Mouse (Mus musculus) CH12F3 (cell line): ENCODE results near the gene Klrg1.

Experiments
- in situ Hi-C: fragments of 300-500 bp; cut with MboI; formaldehyde crosslinking; loops from 2 replicates; pipeline ENCODE4 v1.14.3; 2020; ENCODE audit warnings: low sequenced_read_pairs

The Klrg1 gene

DNA sequence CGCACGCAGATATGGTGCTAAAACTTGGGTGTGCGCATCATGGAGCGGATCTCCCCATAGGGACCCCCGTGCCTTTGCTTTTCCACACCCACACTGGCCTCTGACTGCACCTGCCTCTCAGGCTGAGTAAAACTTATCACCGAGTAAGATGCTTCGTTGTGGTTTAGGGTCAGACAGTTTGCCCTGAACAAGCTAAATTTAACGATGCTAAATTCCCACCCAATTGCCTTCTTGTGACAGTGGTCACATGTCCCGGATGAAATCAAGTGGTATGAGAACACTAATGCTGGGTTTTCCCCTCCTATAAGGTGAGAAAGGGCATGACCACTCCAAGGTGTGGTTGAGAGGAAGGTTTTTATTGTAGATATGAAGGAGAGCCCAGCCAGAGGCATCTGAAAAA is 11.1 kb upstream of the Klrg1 start:
- in situ Hi-C loops = no loop called here

DNA sequence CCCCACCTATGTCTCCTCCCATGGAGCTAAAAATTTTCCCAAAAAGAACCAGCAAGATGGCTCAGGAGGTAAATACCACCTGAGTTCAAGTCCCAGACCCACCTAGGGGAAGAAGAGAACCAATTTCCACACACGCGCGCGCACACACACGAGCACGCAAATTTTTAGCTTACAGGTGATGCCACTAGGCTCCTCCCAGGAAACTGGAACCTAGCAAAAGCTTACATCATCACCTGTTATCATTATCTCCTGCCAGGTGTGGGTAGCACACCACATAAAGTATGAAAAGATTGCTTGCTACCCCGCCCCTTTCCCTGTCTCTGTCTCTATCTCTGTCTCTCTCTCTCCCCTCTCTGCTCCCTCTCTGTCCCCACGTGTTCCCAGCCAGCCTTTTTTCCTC is 10.4 kb upstream of the Klrg1 start:
- in situ Hi-C loops = no loop called here

DNA sequence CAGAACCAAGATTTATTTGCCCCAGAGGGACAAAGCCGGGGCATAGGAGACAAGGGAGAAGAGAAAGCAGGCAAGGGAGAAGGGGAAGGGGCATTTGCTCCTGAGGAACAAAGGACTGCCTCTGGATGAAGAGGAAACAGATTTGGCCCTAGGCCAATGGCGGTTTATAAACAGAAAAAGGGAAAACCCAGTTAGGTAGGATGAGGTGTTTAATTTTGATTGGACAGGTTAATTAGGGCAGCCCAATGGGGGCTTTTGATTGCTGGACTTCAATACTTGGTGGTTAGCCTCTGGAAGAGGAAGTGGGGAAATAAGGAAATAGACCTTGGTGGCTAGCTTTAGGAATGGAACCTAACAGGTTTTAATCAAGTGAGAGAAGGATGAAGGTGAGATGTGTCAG is 9.5 kb upstream of the Klrg1 start:
- in situ Hi-C loops = no loop called here

DNA sequence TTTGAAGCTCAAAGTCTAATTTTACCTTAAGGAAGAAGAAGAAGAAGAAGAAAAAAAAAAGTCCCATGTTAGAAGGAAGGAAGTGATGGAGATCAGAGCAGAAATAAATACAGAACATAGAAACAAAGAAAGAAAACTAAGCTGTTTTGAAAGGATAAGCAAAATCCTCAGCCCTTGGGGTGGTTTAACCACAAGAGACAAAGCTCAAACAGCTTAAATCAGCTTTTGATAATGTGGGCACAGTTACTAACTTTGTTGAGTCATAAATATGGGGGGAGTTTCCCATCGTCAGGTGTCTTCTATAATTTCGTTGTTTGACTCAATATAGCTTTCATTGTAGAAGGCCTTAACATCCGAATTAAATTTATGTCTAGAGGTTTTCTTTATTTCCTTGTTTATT is 9.1 kb upstream of the Klrg1 start:
- in situ Hi-C loops = no loop called here

DNA sequence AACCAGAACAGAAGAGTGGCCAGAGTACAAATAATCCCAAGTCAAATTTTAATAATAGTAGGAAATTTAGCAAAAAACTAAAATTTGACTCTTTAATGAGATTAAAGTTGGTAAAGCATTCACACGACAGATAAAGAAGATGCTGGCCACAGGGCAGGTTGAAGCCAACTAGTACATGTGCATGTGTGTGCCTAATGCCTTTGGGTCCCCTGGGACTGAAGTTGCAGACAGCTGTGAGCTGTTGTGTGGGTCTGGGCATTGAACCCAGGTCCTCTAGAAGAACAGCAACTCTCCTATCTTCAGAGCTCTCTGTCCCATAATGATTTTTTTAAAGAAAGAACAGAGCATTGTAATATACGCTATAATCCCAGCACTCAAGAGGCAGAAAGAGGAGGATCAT is 8.6 kb upstream of the Klrg1 start:
- in situ Hi-C loops = no loop called here

DNA sequence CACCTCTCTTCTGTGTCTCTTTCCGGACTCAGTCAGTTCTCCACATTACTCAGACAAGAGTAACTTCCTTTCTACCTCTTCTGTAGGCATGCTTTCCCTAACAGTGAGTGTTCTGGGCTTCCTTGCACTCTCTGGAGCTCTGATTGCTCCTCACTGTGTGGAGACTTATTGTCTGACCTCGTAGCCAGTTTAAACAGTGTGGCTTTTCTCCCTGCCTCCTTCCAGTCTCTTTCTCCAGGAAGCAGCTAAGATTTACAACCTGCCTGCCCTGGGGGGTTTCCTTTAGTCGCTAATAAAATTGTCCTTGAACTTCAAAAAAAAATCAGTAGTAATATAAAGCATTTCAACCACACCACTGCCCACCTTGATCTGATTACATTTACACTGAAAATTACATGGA is 7.6 kb upstream of the Klrg1 start:
- in situ Hi-C loops = no loop called here

DNA sequence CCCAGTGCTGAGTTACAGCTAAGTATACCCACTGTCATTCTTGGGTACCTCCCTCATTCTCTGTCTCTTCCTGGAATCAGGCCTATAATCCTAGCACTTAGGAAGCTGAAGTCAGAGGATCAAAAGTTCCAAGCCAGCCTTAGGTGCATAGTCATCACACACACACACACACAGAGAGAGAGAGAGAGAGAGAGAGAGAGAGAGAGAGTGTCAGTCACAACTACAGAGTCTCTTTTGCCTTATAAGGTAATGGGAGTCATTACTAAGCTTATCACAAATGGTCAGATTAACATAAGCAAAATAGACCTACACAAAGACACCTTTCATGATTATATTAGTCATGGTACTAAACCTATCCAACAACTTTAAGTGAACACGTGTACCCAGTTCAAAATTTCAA is 6.6 kb upstream of the Klrg1 start:
- in situ Hi-C loops = no loop called here

DNA sequence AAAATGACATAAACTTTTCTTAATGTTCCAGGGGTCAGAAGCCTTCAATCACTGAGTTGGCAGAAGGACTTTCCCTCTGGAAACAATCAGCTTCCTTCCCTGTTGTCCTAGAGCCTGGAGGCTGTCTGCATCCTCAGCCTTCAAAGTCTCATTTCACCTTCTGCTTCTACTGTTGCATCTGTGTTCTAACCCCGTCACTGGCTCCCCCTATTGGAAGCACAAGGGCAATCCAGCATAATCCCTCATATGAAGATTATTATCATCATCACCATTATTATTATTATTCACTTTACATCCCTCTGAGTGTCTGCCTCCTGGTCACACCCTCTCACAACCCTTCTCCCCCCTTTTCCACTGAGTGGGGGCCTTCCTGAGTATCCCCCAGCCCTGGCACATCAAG is 5.6 kb upstream of the Klrg1 start:
- in situ Hi-C loops = no loop called here

DNA sequence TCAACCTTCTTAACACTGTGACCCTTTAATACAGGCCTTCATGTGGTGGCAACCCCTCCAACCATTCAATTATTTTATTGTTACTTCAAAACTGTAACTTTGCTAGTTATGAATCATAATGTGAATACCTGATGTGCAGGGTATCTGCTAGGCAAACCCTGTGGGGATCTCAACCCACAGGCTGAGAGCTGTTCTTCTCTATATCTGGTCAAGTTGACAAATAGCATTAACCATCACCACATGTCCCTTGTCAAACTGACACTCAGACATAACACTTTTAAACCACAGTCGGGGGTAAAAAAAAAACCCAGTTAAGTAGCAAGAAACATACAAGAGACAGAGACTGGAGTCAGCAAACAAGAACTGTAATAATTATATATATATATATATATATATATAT is 2.1 kb upstream of the Klrg1 start:
- in situ Hi-C loops = no loop called here

DNA sequence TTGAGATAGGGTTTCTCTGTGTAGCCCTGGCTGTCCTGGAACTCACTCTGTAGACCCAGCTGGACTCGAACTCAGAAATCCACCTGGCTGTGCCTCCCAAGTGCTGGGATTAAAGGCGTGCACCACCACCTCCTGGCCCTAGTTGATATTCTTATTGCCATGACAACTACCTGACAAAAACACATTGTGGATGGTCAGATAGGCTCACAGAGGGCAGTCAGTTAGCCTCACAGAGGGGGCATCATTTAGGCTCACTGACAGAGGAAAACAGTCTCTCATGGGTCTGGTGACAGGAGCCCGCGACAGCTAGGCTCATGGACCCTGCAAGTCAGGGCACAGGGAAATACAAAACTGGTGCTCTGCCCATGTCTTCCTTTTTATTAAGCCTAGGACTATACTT is 1.6 kb upstream of the Klrg1 start:
- in situ Hi-C loops = no loop called here

DNA sequence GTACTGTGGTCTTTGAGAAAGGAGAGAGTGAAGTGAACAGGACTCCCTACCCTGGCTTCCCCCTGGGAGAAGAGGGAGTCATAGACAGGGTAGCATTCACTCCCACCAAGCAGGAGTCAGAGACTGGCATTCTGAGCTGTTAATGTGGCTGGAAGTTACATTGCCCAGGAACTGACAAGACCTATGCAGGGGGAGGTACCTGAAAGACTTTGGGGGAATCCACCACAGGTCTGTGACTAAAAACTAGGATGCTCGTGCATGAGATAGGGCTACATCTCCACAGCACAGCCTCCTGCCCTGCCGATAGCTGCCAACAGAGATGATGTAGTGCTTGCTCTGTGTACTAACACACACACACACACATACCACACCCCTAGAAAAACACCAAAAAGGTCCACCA is 747 bp upstream of the Klrg1 start:
- in situ Hi-C loops = no loop called here

DNA sequence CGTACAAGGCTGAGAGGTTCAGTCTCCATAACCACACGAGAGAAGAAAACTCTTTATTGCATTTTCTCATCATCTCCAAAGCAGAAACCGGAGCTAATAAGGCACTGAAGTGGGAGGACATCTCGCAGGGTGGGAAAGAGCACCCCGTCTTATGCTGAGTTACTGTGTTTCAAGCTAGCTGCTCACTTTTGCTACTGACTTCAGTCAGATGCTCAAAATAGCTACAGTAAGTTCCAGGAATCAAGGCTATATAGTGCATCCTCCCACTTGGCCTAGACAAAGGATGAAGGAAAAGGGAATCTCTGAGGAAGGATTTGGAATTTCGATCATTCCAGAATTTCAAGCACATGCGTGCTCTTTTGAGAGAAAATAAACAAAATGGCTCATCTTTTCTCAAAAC is 6.1 kb downstream of the Klrg1 start:
- in situ Hi-C loops = no loop called here

DNA sequence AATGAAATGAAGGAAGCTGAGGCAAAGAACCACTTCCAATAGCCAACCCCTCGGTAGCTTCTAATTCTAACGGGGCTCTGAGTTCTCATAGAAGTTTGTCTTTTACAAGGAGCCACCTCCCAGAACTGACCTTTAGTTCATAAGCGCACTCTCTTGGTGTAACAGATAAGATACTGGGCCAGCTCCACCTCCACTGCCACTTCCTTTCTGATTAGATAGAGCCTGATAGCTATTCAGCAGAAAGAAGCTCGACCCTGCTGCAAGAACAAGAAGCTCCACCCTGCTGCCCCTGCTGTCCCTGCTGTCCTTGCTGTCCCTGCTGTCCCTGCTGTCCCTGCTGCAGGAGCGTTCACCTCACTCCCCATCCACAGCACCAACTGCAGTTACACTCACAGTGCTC is 8.1 kb downstream of the Klrg1 start:
- in situ Hi-C loops = no loop called here

DNA sequence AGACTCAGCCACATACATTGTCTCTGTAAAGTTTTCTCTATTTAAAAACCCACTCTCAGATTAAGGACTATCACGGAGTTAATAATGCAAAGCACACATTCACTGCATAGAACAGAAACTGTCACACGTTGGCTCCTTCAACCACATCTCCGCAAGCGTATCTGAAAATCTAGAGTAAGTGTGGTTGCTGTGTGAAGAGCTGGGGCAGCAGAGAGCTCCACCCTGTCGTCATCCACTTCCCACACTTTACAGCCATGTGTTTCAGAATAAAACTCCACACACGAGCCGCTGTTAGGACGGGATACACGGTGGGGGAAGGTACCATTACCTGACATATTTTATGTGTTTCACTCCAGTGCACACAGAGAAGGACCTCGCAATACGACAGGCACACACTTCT is 12.5 kb downstream of the Klrg1 start:
- in situ Hi-C loops = no loop called here

DNA sequence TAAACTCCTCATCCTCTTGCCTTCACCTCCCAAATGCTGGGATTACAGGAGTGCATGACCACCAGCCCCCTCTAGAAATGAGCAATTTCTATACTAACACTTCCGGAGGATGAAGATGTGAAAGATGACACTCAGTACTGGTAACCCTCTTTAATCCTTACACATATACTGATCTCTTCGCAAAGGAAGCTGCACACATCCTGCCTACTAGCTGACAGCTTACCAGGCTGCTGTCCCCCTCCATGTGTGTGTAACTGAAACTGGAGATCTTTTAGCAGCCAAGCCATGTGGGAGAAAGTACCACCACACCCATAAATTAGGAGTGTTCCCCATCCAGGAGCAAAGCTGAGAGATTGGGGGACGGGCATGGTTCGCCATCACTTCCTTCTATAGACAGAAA is 13.5 kb downstream of the Klrg1 start:
- in situ Hi-C loops = no loop called here

DNA sequence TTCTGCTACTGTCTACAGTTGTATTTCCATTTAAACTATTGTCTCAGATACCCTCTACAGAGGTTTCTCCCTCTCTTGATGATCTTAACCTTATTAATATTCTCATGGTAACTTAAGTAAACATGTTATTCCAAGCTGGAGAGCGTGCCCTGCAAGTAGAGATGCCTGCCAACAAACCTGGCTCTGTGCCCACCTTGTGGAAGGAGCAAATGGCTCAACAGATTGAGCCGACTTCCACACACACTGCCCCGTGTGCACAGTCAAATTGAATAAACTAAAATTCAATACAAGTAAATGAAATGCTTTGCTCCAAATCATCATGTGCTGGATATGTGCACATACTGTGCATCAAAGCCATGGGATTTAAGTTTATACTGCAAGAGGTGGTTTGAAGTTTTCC is 14.1 kb downstream of the Klrg1 start:
- in situ Hi-C loops = no loop called here

DNA sequence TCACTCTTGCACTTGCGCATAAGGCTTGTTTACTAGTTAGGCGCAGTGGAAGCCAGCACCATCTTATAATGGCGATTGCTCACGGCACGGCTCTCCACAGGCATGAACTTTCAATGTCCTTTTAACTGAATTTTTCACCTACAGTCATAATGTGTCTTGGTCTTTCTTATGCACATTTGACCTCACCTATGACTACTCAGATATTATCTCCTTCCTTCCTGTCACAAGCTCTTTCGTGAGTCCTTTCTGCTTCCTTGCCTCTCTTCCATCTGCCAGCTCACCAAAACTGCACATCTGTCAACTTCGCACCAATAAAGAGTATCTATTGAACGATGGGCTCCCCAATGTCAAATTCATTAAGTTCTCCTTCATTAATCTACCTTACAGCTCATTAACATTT is 20.1 kb downstream of the Klrg1 start:
- in situ Hi-C loops = no loop called here

DNA sequence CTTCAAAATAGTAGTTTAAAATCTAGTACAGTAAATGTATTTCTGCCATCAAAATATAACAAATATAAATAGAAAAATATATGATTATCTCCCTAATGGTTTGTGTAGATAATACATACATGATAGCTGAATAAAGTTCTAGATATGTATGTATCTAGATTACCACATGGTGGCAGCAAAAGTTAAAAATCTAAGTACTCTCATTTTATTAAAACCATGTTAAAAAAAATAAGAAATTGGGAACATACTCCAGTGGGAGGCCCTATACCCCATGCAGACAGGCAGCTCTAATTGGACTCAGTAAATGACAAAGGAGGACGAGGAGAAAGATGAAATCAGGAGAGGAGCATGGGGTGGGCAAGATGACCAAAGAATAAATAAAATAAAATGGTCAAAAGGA is 30.5 kb downstream of the Klrg1 start:
- in situ Hi-C loops = loop anchor here (10.0 kb wide), 1 partner anchor 143 kb away; no protein-coding TSS in a partner anchor

DNA sequence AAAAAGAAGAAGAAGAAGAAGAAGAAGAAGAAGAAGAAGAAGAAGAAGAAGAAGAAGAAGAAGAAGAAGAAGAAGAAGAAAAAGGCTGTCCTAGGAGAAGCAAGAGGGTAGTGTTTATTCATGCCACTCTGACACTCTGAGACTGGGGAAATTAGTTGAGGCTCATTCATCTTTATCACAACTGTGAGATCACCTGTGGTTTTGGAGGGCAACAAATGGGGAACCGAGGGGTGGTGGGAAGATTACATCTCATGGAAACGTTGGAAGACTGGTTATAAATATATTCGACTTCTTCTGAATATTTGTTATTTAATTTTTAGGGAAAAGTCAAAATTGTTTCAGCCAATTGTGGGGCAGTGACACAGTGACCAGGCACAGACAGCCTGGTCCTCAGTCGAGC is 32.6 kb downstream of the Klrg1 start:
- in situ Hi-C loops = loop anchor here (10.0 kb wide), 1 partner anchor 145 kb away; no protein-coding TSS in a partner anchor
